Mouse (Mus musculus) neural tube, embryonic 11.5 days (tissue): Measurements from ENCODE around the gene Fbrsl1. TPM values are rescaled to one million over a fixed set of nuclear protein-coding genes. Genes with fewer than 3 reads are reported as not detected.

Experiments used
- ATAC-seq: fragments of 200-750 bp; cut with Nextera tagmentation; 2 replicates; pipeline ENCODE4 v1.8.0; 2017; ENCODE audit warnings: moderate number of reproducible peaks, mild to moderate bottlenecking, moderate TSS enrichment, moderate library complexity; ENCODE audit not compliant: insufficient read depth, low FRiP score, low TSS enrichment
- DNase-seq: peaks from one replicate; pipeline ENCODE4 v3.0.0-alpha.2; 2015; ENCODE audit warnings: low spot score
- H3K27ac ChIP-seq: fragments of 300-500 bp; sonication (generic); 2 replicates; pipeline ENCODE4 v1.5.1; 2014; ENCODE audit warnings: low read depth, mild to moderate bottlenecking, low read length
- H3K27me3 ChIP-seq: fragments of 300-500 bp; sonication (generic); 2 replicates; pipeline ENCODE4 v1.6.1; 2014; ENCODE audit warnings: mild to moderate bottlenecking, low read length, mixed read lengths; ENCODE audit not compliant: control insufficient read depth, insufficient read depth
- H3K36me3 ChIP-seq: fragments of 300-500 bp; sonication (generic); 2 replicates; pipeline ENCODE4 v1.6.1; 2014; ENCODE audit warnings: mild to moderate bottlenecking, low read length, moderate library complexity, mixed read lengths; ENCODE audit not compliant: control insufficient read depth, insufficient read depth
- H3K4me1 ChIP-seq: fragments of 300-500 bp; sonication (generic); 2 replicates; pipeline ENCODE4 v1.6.1; 2014; ENCODE audit warnings: low read length, mixed read lengths; ENCODE audit not compliant: control insufficient read depth, insufficient read depth
- H3K4me2 ChIP-seq: fragments of 300-500 bp; sonication (generic); 2 replicates; pipeline ENCODE4 v1.6.1; 2014; ENCODE audit warnings: low read depth, mild to moderate bottlenecking, moderate library complexity
- H3K4me3 ChIP-seq: fragments of 300-500 bp; sonication (generic); 2 replicates; pipeline ENCODE4 v1.5.1; 2014; ENCODE audit warnings: low read depth, low read length
- H3K9ac ChIP-seq: fragments of 300-500 bp; sonication (generic); 2 replicates; pipeline ENCODE4 v1.6.1; 2014; ENCODE audit warnings: mild to moderate bottlenecking, low read length
- H3K9me3 ChIP-seq: fragments of 300-500 bp; sonication (generic); 2 replicates; pipeline ENCODE4 v1.6.1; 2016; ENCODE audit warnings: low read length; ENCODE audit not compliant: control insufficient read depth
- WGBS: fragments of 180-500 bp; shearing (Covaris S2); extraction: QIAGEN DNeasy Blood & Tissue Kit; methylation state at CpG from one replicate; pipeline ENCODE4 v1.1.7; 2014; 5-methylcytosine and 5-hydroxymethylcytosine counted together
- polyA plus RNA-seq: library from polyadenylated mRNA; unstranded; fragments of >200 nt; fragmentation: Nextera tagmentation; extraction: Ambion mirVana; gene quantifications from 2 replicates; pipeline ENCODE4 v1.2.1, GENCODE M21; 2014

The Fbrsl1 gene
- 22.2 and 25.4 TPM in 2 replicates for polyA plus RNA-seq

DNA sequence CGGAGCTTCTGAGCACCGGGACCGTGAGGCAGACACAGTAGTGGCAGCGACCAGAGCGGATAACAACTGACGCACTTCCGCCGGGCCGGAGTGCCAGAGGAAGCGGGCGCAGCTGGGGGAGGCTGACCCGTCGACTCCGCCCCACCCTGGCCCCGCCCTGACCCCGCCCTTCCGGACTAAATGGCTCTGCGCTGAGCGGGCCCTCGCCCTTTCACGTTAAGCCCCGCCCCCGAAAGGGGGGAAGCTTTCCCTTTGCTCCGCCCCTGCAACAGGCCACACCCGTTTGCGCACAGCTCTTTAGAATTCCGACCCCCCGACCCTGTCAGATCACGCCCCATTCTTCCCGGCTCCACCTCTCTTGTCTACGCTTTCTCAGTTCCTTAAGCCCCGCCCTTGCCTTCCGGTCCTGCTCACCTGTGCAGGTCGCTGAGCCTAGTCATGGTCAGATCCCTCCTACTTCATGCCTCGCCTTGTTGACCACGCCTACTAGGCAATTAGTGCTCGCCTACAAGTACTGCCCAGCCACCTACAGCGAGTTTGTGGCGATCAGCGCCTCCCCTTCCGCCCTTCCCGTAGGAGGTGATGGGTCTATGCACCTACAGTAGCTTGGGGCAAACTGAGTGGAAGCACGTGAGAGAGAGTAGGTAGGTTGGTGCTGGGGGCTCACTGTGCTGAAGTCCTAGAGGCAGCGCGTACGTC lies at the start of gene Fbrsl1:
Gene Fbrsl1, minus strand, starts transcription at position 68 of the 699 bp plus-strand sequence.
- Histone ChIP-seq H3K4me1 (peaks cover 11% of the 10 kb centered on the region), H3K9ac (peak within 1 kb of the TSS; percentile 85), H3K4me2 (peak within 1 kb of the TSS; percentile 92), H3K27ac (peak within 1 kb of the TSS; percentile 60), H3K27me3 (no peaks in the 10 kb centered on the region), H3K36me3 (no peaks in the 10 kb centered on the region), H3K4me3 (peak within 1 kb of the TSS; percentile 79), H3K9me3 (no peaks in the 10 kb centered on the region)
- ATAC-seq (peak; percentile 97), DNase-seq (peak; percentile 99)
- WGBS = under 1% methylated on average over 45 of the region's 46 CpGs

DNA sequence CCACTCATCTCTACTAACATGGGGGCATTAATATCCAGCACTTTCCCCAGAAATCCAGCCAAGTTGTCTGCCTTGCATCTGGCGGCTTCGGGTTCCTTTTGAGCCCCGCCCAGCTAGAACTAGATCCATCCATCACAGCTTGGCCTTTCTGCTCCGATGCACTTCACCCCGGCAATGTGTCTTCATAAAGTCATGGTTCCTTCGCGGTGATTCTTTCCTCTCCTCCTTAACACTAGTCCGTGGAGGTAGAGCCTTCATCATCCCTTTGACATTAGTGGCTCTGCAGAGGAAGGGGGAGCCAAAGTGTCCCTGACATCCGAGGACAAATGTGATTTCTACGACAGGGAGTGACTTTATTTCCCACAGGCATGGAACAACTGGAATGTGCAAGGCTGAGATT lies 49.8 kb upstream of the Fbrsl1 start:
- H3K4me2 ChIP-seq = no peak overlapping the region
- no peaks in the 10 kb centered on the region for H3K9me3 ChIP-seq
- no peak overlapping the region for H3K27ac ChIP-seq
- no peak overlapping the region for H3K4me3 ChIP-seq
- no peak overlapping the region for H3K9ac ChIP-seq
- DNase-seq (peak; percentile 46), ATAC-seq (no peak)
- H3K4me1 ChIP-seq = peaks cover 8% of the 10 kb centered on the region; the same call in 1 of the 2 replicates
- H3K36me3 ChIP-seq = no peaks in the 10 kb centered on the region
- H3K27me3 ChIP-seq = no peaks in the 10 kb centered on the region
- 16% methylated on average over 10 of the region's 10 CpGs for WGBS

DNA sequence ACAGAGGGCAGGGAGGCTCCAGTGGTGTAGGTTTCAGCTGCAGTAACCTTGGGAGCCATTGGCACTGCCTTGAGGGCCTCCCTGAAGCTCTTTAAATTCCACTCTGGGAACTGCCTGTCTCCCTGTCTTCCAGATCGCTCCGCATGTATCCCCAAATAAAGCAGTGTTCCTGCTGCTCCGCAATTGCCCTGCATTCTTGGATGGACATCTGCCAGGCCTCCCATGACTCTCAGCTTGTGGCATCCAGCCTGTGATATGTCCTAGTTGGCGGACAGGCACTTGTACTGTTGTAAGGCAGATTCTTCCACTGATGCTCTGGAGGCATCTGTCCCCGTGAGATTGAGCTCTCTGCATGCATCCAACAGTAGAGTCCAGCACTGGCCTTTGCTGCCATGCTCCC lies 49.3 kb upstream of the Fbrsl1 start:
- ATAC-seq = no peak
- Histone ChIP-seq H3K4me2 (no peak overlapping the region), H3K27ac (no peak overlapping the region), H3K4me1 (peaks cover 8% of the 10 kb centered on the region; the same call in 1 of the 2 replicates), H3K36me3 (no peaks in the 10 kb centered on the region), H3K4me3 (no peak overlapping the region), H3K9me3 (no peaks in the 10 kb centered on the region), H3K9ac (no peak overlapping the region), H3K27me3 (no peaks in the 10 kb centered on the region)
- whole genome bisulfite sequencing = 68% methylated on average over 5 of the region's 5 CpGs
- DNase-seq = no peak

DNA sequence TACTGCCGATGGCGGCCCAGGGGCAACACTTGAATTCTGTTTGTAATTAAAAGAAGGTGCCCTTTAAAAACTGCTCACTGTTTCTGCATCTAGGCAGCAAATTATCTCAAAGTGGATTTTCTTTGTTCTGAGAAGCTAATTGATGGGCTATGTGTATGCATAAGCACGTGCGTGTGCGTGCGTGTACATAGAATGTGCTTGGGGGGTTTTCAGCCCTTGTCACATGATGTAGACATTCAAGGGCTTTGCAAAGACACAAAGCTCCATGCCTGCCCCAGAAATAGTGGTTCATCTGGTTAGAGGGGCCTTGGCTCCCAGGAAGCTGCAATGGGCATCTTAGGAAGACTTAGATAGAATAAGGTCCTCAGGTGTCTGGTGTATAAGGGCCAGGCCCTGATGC lies 46.7 kb upstream of the Fbrsl1 start:
- ATAC-seq (no peak), DNase-seq (no peak)
- Histone ChIP-seq H3K27ac (no peak overlapping the region), H3K4me1 (peaks cover 8% of the 10 kb centered on the region; the same call in 1 of the 2 replicates), H3K27me3 (no peaks in the 10 kb centered on the region), H3K4me2 (no peak overlapping the region), H3K4me3 (no peak overlapping the region), H3K9me3 (no peaks in the 10 kb centered on the region), H3K36me3 (no peaks in the 10 kb centered on the region), H3K9ac (no peak overlapping the region)
- WGBS = 94% methylated on average over 6 of the region's 6 CpGs

DNA sequence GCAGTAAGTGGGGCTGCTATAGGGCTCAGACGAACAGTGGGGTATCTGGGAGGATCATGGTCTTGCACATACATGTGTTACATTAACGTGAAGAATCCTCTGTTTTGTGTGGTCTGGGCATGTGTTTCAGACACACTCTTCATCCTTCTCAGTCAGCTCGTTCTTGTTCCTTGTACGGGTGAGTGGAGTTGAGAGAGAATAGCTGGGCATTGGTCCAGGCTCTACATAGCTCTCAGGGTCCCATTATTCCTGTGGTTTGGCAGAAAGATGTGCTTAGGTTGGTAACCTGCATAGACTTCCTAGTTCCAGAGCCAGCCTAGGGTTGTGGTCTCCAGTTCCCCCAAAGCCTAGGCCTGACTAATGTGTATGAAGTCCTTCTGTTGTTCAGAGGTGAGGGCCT lies 46.1 kb upstream of the Fbrsl1 start:
- ATAC-seq (no peak), DNase-seq (no peak)
- H3K27ac ChIP-seq = no peak overlapping the region

DNA sequence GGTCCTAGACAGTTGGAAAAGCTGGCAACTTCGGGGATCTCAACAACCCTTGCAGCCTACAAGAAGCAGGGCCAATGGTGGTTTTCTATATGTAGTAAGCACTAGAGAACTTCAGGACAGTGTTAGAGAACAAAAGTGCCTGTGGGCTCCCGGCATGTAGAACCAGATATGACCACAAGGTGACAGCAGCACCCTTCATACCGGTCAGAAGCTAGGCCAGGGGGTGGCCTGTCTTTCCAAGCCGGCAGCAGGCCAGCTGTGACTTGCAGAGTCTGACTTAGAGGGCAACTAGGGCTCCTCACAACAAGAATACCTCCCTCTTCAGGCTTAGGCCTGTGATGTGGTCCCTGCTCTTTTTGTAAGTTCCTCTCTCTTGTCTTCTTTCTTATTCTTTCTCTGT lies 45.5 kb upstream of the Fbrsl1 start:
- no peak overlapping the region for H3K4me3 ChIP-seq
- ATAC-seq (peak; percentile 61; the same call in 1 of the 2 replicates), DNase-seq (peak; percentile 87)
- peaks cover 8% of the 10 kb centered on the region; the same call in 1 of the 2 replicates for H3K4me1 ChIP-seq
- WGBS = 5% methylated on average over 4 of the region's 4 CpGs
- no peak overlapping the region for H3K27ac ChIP-seq
- H3K9ac ChIP-seq = peak overlapping the region; percentile 15; the same call in 1 of the 2 replicates
- no peaks in the 10 kb centered on the region for H3K27me3 ChIP-seq
- H3K4me2 ChIP-seq = no peak overlapping the region
- H3K9me3 ChIP-seq = no peaks in the 10 kb centered on the region
- no peaks in the 10 kb centered on the region for H3K36me3 ChIP-seq

More for the DNA sequence above, 46.1 kb upstream of the Fbrsl1 start:
- no peaks in the 10 kb centered on the region for H3K27me3 ChIP-seq
- H3K4me2 ChIP-seq = no peak overlapping the region
- no peaks in the 10 kb centered on the region for H3K36me3 ChIP-seq
- H3K9me3 ChIP-seq = no peaks in the 10 kb centered on the region
- 70% methylated on average over 4 of the region's 4 CpGs for WGBS
- no peak overlapping the region for H3K4me3 ChIP-seq
- H3K9ac ChIP-seq = peak overlapping the region; percentile 15; the same call in 1 of the 2 replicates
- H3K4me1 ChIP-seq = peaks cover 8% of the 10 kb centered on the region; the same call in 1 of the 2 replicates

DNA sequence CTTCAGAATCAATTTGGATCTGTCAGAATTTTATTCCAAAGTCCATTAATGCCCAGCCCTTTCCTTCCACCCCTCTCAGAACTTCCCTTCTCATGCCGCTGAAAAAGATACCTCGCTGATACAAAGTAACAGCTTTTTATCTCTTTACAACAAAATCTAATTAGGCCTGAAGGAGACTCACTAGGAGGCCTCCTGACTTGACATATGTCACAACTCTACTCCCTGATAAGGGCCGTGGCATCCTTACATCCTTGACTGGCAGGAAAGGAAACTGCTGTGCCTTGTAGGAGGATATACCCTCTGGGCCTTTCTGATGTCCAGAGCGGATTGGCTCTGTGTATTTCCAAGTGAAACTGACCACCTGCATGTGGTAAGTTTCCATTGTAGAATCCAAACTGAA lies 41.3 kb upstream of the Fbrsl1 start:
- Histone ChIP-seq H3K27me3 (no peaks in the 10 kb centered on the region), H3K36me3 (no peaks in the 10 kb centered on the region), H3K27ac (no peak overlapping the region), H3K4me2 (no peak overlapping the region), H3K4me1 (peaks cover 6% of the 10 kb centered on the region; the same call in 1 of the 2 replicates), H3K9me3 (no peaks in the 10 kb centered on the region), H3K4me3 (no peak overlapping the region), H3K9ac (no peak overlapping the region)
- ATAC-seq (no peak), DNase-seq (no peak)
- 79% methylated on average over 4 of the region's 4 CpGs for WGBS

DNA sequence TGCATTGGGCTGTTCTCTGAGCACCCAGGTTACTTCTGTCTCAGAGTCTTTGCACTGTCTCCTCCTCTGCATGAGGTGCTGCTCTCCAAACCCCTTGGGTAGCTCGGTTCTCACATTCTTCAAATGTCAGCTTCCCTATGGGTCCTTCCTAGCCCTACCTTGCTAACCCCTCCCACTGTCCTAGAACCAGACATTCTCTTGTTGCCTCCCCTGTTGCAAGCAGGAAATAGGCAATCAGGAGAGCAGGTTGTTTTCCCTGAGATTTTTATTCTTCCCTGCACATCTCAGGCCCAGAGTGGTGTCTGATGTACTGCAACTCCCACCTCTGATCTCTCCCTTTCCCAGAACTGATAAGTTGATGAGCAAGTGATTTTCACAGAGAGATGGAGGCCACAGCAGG lies 39.6 kb upstream of the Fbrsl1 start:
- H3K27ac ChIP-seq = no peak overlapping the region
- ATAC-seq (no peak), DNase-seq (no peak)
- WGBS = 42% methylated on average over 1 of the region's 1 CpGs
- H3K9me3 ChIP-seq = no peaks in the 10 kb centered on the region
- H3K4me2 ChIP-seq = no peak overlapping the region
- peaks cover 6% of the 10 kb centered on the region; the same call in 1 of the 2 replicates for H3K4me1 ChIP-seq
- no peak overlapping the region for H3K9ac ChIP-seq
- no peaks in the 10 kb centered on the region for H3K36me3 ChIP-seq
- H3K4me3 ChIP-seq = no peak overlapping the region
- H3K27me3 ChIP-seq = no peaks in the 10 kb centered on the region
